Mouse (Mus musculus): ENCODE data around the gene Slc6a20a. TPM values are rescaled to one million over a fixed set of nuclear protein-coding genes. Genes with fewer than 3 reads are reported as not detected.
"Not testable (repeated sequence)": the region's sequence is repeated elsewhere in the genome, so short reads cannot be mapped to it uniquely, and the experiment has no call there.

Gene Slc6a20a
- polyA plus RNA-seq, 1 experiment from 2014 or later, result 1.5 TPM

DNA sequence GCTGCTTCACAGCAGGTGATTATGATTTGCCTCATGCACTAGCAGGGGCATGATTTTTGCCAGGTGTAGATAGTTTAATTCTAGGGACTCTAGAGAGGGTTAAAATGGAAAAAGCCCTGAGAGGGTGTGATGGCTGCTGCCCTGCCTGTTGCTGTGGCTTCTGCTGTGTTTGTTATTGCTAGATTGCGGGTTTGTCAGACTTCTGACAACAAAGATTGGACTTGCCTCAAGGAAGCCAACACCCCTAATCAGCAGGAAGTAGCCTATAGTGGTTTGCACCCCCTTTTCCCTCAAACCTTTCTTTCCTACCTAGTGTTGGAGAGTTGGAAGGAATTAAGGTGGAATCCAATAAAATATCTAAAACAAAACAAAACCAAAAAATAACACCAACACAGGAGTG, 9.5 kb upstream of the Slc6a20a start:
- H3K27me3 ChIP-seq (ENCODE audit: control insufficient read depth, insufficient read depth, low read length), result no peaks in the 10 kb centered on the region
- DNase-seq (ENCODE audit: low spot score) (no peak), ATAC-seq (ENCODE audit: low FRiP score) (no peak)
- H3K9ac ChIP-seq (ENCODE audit: low read depth, low read length), result no peak overlapping the region
- no peak overlapping the region for H3K4me3 ChIP-seq (ENCODE audit: low read depth, low read length)
- WGBS, result 78% methylated on average over 1 of the region's 1 CpGs
- H3K4me1 ChIP-seq (replicated peaks; ENCODE audit: control insufficient read depth, insufficient read depth, low read length), result no peaks in the 10 kb centered on the region
- no peaks in the 10 kb centered on the region for H3K9me3 ChIP-seq (ENCODE audit: control insufficient read depth, low read length)
- no peak overlapping the region for H3K4me2 ChIP-seq (replicated peaks; ENCODE audit: low read depth, low read length)
- H3K27ac ChIP-seq (ENCODE audit: low read depth, low read length), result no peak overlapping the region
- no peaks in the 10 kb centered on the region for H3K36me3 ChIP-seq (ENCODE audit: control insufficient read depth, insufficient read depth, low read length)

DNA sequence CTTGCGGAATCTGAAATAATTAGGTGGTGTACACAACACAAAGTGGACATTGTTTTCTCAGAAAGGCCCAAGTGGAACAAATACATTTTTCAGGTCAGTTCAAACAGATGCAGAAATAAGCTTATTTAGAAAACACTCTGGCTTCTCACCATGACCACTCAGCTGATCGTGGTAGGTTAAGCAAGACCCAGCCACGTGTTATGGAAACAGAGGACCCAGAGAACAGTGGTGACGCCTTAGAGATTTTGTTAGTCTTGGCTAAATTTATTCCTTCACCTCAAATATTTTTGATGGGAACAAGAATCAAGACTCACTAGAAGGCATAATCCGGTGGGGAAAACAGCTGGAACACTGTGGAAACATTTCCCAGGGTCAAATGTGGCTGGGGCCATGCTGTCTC, 7.5 kb upstream of the Slc6a20a start:
- Histone ChIP-seq H3K27ac (ENCODE audit: low read depth, low read length) (no peak overlapping the region), H3K4me3 (ENCODE audit: low read depth, low read length) (no peak overlapping the region), H3K27me3 (ENCODE audit: control insufficient read depth, insufficient read depth, low read length) (no peaks in the 10 kb centered on the region), H3K9ac (ENCODE audit: low read depth, low read length) (no peak overlapping the region), H3K4me2 (replicated peaks; ENCODE audit: low read depth, low read length) (no peak overlapping the region), H3K9me3 (ENCODE audit: control insufficient read depth, low read length) (no peaks in the 10 kb centered on the region), H3K4me1 (replicated peaks; ENCODE audit: control insufficient read depth, insufficient read depth, low read length) (no peaks in the 10 kb centered on the region), H3K36me3 (ENCODE audit: control insufficient read depth, insufficient read depth, low read length) (no peaks in the 10 kb centered on the region)
- DNase-seq (ENCODE audit: low spot score) (no peak), ATAC-seq (ENCODE audit: low FRiP score) (no peak)
- WGBS, result 69% methylated on average over 5 of the region's 5 CpGs

DNA sequence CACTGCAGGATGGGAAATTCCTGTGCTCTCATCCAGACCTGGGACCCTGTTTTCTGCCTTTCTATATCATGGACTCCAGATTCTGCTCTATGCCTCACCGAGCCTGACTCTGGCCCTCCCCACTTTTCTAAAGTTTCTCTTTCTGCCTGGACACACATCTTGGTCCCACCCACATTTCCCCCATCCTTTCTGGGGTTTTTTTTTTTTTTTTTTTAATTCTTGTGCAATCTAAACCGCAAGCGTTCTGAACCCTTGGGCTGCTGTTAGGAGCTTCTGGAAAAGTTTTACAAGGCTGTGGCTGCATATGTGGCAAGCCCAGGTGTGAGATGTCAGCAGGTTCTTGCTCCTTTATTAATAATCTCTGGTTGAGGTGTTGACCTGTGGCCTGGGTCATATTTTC, 5.0 kb upstream of the Slc6a20a start:
- DNase-seq (ENCODE audit: low spot score) (no peak), ATAC-seq (ENCODE audit: low FRiP score) (no peak)
- H3K4me1 ChIP-seq (replicated peaks; ENCODE audit: control insufficient read depth, insufficient read depth, low read length), result 0 out of 2 replicates have a peak, but pooled peaks cover 2% of the 10 kb centered on the region
- no peak overlapping the region for H3K27ac ChIP-seq (ENCODE audit: low read depth, low read length)
- no peak overlapping the region for H3K4me3 ChIP-seq (ENCODE audit: low read depth, low read length)
- no peak overlapping the region for H3K4me2 ChIP-seq (replicated peaks; ENCODE audit: low read depth, low read length)
- H3K9me3 ChIP-seq (ENCODE audit: control insufficient read depth, low read length), result no peaks in the 10 kb centered on the region
- 67% methylated on average over 3 of the region's 3 CpGs for whole genome bisulfite sequencing
- no peaks in the 10 kb centered on the region for H3K36me3 ChIP-seq (ENCODE audit: control insufficient read depth, insufficient read depth, low read length)
- peaks cover 15% of the 10 kb centered on the region for H3K27me3 ChIP-seq (ENCODE audit: control insufficient read depth, insufficient read depth, low read length)
- H3K9ac ChIP-seq (ENCODE audit: low read depth, low read length), result no peak overlapping the region

DNA sequence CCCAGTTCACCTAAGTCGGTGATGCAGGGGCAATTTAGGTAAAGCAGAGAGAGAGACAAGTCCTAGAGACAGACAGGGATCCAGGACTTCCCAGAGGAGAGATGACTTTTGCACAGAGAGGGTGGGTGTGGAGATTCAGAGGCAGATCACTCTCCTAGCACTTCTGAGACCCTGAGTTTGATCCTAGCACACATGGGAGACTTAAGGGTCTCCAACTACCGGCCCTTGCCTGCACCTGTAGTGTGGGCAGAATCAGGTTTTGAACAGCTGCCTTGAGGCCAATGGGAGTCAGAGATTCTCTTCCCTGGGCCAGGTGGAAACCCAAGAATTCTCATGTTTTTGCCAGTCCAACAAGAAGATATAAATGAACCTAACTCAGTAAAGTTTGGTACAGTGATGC, 513 bp upstream of the Slc6a20a start:
- no peak overlapping the region; the same call in 1 of the 2 replicates for H3K4me2 ChIP-seq (replicated peaks; ENCODE audit: low read depth, low read length)
- H3K27ac ChIP-seq (ENCODE audit: low read depth, low read length), result no peak overlapping the region
- H3K9ac ChIP-seq (ENCODE audit: low read depth, low read length), result no peak overlapping the region
- WGBS, result 23% methylated on average over 2 of the region's 2 CpGs
- H3K4me3 ChIP-seq (ENCODE audit: low read depth, low read length), result no peak overlapping the region
- 0 out of 2 replicates have a peak, but pooled peaks cover 3% of the 10 kb centered on the region for H3K4me1 ChIP-seq (replicated peaks; ENCODE audit: control insufficient read depth, insufficient read depth, low read length)
- H3K27me3 ChIP-seq (ENCODE audit: control insufficient read depth, insufficient read depth, low read length), result peaks cover 30% of the 10 kb centered on the region
- H3K36me3 ChIP-seq (ENCODE audit: control insufficient read depth, insufficient read depth, low read length), result no peaks in the 10 kb centered on the region
- ATAC-seq (ENCODE audit: low FRiP score) (no peak), DNase-seq (ENCODE audit: low spot score) (peak; percentile 15)
- no peaks in the 10 kb centered on the region for H3K9me3 ChIP-seq (ENCODE audit: control insufficient read depth, low read length)

DNA sequence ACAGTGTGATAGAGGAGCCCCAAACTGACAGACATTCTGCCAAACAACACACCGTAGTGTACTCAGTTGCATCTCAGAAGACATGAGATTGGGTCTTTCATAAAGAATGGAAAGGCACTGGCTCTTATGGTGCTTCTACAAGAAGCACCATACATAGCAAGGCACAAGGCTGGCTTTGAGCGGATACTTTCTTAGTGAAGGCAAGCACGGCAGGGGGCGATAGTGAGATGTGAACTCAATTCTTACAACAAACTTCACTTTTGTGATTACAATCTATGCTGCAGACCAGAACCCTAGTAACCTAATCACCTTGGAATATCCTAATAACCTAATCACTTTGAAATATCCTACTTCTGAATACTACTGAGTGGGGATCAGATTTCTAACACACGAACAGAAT, 13.0 kb downstream of the Slc6a20a start:
- ATAC-seq (ENCODE audit: low FRiP score), result no peak

DNA sequence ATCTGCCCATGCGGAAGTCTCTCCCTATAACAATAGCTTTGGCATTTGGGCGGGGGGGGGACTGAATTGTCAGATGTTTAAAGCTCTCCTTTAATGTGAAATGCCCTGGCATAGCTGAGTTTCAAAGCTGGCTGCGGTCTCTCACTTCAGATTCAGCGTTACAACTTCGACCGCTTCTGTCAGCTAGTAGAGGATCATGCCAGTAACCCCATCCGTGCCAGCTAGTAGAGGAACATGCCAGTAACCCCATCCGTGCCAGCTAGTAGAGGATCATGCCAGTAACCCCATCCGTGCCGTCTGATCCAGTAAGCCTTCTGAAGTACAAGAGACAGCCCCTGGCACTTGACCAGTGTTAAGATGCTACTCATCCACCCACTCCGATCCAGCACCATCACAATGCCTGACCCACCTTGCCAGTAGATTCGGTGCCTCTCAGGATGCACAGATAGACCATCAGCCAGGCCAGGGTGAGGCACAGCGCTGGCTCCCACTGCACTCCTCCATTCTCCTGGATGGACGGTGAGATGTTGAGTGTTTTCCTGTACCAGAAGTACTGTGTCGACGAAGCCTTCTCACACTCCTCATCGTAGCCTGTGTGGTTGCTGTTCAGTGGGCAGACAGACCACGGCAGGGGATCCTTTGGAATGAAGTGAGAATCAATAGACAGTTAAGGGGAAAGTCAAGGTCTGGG, 18.6 kb downstream of the Slc6a20a start:
- DNase-seq (ENCODE audit: low spot score); H3K27me3 ChIP-seq (ENCODE audit: control insufficient read depth, insufficient read depth, low read length): not testable (repeated sequence)

More for the DNA sequence above, 13.0 kb downstream of the Slc6a20a start:
- Histone ChIP-seq H3K4me2 (replicated peaks; ENCODE audit: low read depth, low read length) (no peak overlapping the region), H3K36me3 (ENCODE audit: control insufficient read depth, insufficient read depth, low read length) (no peaks in the 10 kb centered on the region), H3K27me3 (ENCODE audit: control insufficient read depth, insufficient read depth, low read length) (no peaks in the 10 kb centered on the region), H3K9me3 (ENCODE audit: control insufficient read depth, low read length) (no peaks in the 10 kb centered on the region), H3K27ac (ENCODE audit: low read depth, low read length) (no peak overlapping the region), H3K9ac (ENCODE audit: low read depth, low read length) (no peak overlapping the region), H3K4me1 (replicated peaks; ENCODE audit: control insufficient read depth, insufficient read depth, low read length) (no peaks in the 10 kb centered on the region), H3K4me3 (ENCODE audit: low read depth, low read length) (no peak overlapping the region)
- 55% methylated on average over 5 of the region's 5 CpGs for WGBS
- peak; percentile 65 for DNase-seq (ENCODE audit: low spot score)

DNA sequence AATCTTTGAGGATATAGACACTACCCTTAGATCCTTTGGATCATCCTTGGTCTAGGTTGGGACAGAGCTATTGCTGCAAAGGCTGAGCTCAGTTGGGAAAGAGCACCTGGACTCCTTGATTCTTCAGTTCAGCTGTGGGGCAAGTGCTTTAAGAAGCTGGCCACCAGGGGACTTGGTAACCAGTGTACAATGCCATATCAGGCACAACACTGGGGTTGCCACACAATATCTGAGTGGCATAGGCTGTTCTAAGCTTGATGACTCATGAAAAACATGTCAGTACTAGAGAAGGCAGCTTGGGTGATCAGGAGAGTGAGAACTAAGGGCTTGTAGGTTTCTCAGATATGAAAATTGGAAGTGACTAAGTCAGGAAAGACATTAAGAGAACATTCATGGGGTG, 19.7 kb downstream of the Slc6a20a start:
- no peak overlapping the region for H3K4me2 ChIP-seq (replicated peaks; ENCODE audit: low read depth, low read length)
- no peak overlapping the region for H3K27ac ChIP-seq (ENCODE audit: low read depth, low read length)
- H3K9ac ChIP-seq (ENCODE audit: low read depth, low read length), result no peak overlapping the region
- H3K4me3 ChIP-seq (ENCODE audit: low read depth, low read length), result no peak overlapping the region
- H3K36me3 ChIP-seq (ENCODE audit: control insufficient read depth, insufficient read depth, low read length), result no peaks in the 10 kb centered on the region
- no peak for DNase-seq (ENCODE audit: low spot score)
- no peak for ATAC-seq (ENCODE audit: low FRiP score)
- no peaks in the 10 kb centered on the region for H3K27me3 ChIP-seq (ENCODE audit: control insufficient read depth, insufficient read depth, low read length)
- H3K4me1 ChIP-seq (replicated peaks; ENCODE audit: control insufficient read depth, insufficient read depth, low read length), result no peaks in the 10 kb centered on the region
- H3K9me3 ChIP-seq (ENCODE audit: control insufficient read depth, low read length), result no peaks in the 10 kb centered on the region

More for the DNA sequence above, 18.6 kb downstream of the Slc6a20a start:
- not testable (repeated sequence) for ATAC-seq (ENCODE audit: low FRiP score); H3K4me1 ChIP-seq (replicated peaks; ENCODE audit: control insufficient read depth, insufficient read depth, low read length); H3K4me2 ChIP-seq (replicated peaks; ENCODE audit: low read depth, low read length); H3K9ac ChIP-seq (ENCODE audit: low read depth, low read length); H3K4me3 ChIP-seq (ENCODE audit: low read depth, low read length); H3K27ac ChIP-seq (ENCODE audit: low read depth, low read length); H3K36me3 ChIP-seq (ENCODE audit: control insufficient read depth, insufficient read depth, low read length); H3K9me3 ChIP-seq (ENCODE audit: control insufficient read depth, low read length)
- WGBS, result 88% methylated on average over 17 of the region's 18 CpGs

DNA sequence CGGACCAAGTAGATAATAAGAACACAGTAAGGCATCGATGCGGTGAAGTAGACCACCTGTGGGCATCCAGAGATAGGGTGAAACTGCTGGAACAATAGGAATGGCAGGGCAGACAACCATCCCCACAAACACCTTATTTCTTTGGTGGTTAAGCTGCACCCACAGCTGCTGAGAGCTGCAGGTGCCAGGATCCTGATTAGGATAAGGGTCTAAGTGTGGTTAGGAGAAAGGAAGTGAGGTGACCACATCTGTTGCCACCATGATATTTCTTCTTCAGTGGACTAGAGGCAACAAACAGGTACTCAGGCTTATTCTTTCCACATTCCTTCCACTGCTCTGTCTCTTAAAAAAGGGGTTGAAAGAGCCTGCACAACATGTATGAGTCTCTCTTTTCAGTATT, 21.2 kb downstream of the Slc6a20a start:
- H3K27ac ChIP-seq (ENCODE audit: low read depth, low read length), result no peak overlapping the region
- ATAC-seq (ENCODE audit: low FRiP score) (no peak), DNase-seq (ENCODE audit: low spot score) (no peak)
- no peaks in the 10 kb centered on the region for H3K4me1 ChIP-seq (replicated peaks; ENCODE audit: control insufficient read depth, insufficient read depth, low read length)
- H3K9ac ChIP-seq (ENCODE audit: low read depth, low read length), result no peak overlapping the region
- no peak overlapping the region for H3K4me2 ChIP-seq (replicated peaks; ENCODE audit: low read depth, low read length)
- 89% methylated on average over 3 of the region's 3 CpGs for WGBS
- H3K4me3 ChIP-seq (ENCODE audit: low read depth, low read length), result no peak overlapping the region
- no peaks in the 10 kb centered on the region for H3K27me3 ChIP-seq (ENCODE audit: control insufficient read depth, insufficient read depth, low read length)
- H3K9me3 ChIP-seq (ENCODE audit: control insufficient read depth, low read length), result no peaks in the 10 kb centered on the region
- no peaks in the 10 kb centered on the region for H3K36me3 ChIP-seq (ENCODE audit: control insufficient read depth, insufficient read depth, low read length)

DNA sequence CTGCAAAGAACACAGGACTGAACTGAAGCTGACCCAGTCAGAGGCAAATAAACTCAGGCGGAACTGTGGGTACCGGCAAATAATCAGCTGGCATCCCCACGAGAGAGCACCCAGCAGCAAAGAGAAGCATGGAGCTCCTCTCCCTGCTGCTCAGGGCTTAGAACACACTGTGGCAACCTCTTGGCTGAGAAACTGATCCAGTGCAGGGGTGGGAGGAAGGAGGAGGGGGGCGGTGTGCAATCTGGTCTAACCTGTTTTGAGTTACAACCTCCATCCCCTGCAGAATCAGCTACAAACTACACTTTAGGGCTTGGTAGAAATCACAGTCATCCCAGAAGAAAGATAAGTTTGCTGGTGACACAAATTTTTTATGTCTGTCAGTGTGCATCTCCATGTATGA, 27.3 kb downstream of the Slc6a20a start:
- no peak for ATAC-seq (ENCODE audit: low FRiP score)
- H3K9me3 ChIP-seq (ENCODE audit: control insufficient read depth, low read length), result no peaks in the 10 kb centered on the region
- no peak overlapping the region for H3K27ac ChIP-seq (ENCODE audit: low read depth, low read length)
- H3K4me1 ChIP-seq (replicated peaks; ENCODE audit: control insufficient read depth, insufficient read depth, low read length), result no peaks in the 10 kb centered on the region
- H3K36me3 ChIP-seq (ENCODE audit: control insufficient read depth, insufficient read depth, low read length), result no peaks in the 10 kb centered on the region
- no peak for DNase-seq (ENCODE audit: low spot score)
- H3K4me3 ChIP-seq (ENCODE audit: low read depth, low read length), result no peak overlapping the region
- no peaks in the 10 kb centered on the region for H3K27me3 ChIP-seq (ENCODE audit: control insufficient read depth, insufficient read depth, low read length)
- no peak overlapping the region for H3K4me2 ChIP-seq (replicated peaks; ENCODE audit: low read depth, low read length)
- H3K9ac ChIP-seq (ENCODE audit: low read depth, low read length), result no peak overlapping the region
- 46% methylated on average over 4 of the region's 4 CpGs for WGBS
